Mouse (Mus musculus) cerebellum, postnatal 14 days (tissue): Measurements from ENCODE around the gene Rab37.
A peak's percentile ranks its signal among the peaks of the same experiment; 100 is the strongest.

ENCODE experiments used
- DNase-seq, 2 experiments: peaks; one replicate each; pipeline ENCODE4 v3.0.0; 2021; ENCODE audit warnings: mixed read lengths in 2 of 2

The Rab37 gene

DNA sequence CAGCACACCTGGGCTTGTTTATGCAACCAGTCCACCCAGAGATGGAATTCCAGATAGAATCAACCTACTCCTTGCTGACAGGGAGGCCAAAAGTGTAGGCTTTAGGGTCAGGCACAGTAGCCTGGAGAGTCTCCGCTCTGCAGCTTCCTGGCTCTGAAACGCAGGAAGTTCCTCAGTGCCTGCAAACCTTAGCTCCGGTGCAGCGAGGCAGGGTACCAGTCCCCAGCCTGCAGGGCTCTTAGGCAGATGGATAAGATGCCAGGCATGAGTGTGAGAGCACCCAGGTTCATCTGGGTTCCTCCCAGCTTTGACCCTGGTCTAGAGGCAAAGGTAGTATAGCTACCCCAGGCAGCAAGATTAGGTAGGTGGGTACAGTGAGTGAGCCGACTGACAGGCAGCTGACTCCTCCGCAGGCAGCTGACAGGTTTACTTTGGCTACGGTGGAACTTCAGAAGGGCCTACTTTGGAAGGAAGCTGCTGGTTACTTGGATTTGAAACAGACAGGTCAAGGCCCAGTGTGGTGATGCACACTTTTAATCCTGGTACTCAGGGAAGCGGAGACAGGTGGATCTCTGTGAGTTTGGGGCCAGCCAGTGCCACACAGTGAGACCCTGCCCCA lies 76.5 kb downstream of the Rab37 start:
- DNase-seq, result no peak

DNA sequence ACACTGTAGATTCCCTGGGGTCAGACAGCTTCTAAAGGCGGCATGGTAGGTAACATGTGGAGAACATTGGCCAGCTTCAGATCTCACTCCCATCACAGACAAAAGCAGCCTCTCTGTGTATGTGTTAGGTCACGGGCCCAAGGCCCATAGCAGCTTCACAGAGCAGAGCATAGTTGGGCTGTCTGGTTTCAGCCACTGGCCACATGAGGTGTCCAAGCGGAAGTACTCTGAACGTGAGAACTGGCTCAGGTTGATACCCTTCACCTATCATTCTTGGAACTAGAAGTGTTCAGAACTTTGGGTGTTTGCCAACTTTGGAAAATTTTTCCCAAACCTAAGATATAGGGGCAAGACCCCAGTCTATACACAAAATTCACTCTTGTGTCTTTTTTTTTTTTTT lies 78.2 kb downstream of the Rab37 start:
- no peak for DNase-seq

DNA sequence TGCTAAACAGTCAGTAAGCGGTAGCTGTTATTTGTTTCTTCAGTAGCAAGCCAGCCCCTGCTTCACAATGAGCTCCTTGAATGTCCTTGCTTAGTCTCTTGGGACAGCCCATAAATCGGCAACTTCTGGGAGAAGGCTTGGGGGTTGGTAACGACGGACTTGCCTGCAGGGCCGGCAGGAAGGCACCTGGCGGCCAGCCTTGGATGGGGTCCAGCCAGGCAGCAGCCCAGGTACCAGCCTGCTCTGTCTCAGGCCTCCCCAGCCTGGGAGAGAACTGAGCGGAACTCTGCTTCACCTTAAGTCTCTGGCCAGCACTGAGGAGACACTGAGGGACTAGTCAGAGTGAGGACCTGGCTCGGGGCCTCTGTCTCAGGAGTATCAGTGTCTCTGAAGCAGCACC lies 79.9 kb downstream of the Rab37 start:
- DNase-seq, result peak; percentile 52 to 63

DNA sequence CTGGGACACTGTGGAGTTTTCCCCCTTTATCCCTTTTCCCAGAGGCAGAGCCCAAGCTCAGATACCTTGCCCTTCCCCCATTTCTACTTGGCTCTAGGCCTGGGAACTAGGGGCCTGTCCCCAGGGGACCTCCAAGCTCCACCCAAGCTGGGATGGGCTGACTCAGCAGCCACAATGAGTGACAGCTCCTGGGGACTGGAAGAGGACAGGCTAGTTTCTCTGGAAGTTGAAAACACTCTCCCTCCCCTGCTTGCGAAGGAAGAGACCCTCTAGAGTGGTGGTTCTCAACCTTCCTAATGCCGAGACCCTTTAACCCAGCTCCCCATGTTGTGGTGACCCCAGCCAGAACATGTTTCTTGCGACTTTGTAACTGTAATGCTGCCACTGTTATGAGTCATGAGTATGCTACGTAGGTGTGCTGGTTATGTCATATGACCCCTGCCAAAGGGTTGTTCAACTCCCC lies 81.6 kb downstream of the Rab37 start:
- peak in 1 of 2 experiments; percentile 47 for DNase-seq

DNA sequence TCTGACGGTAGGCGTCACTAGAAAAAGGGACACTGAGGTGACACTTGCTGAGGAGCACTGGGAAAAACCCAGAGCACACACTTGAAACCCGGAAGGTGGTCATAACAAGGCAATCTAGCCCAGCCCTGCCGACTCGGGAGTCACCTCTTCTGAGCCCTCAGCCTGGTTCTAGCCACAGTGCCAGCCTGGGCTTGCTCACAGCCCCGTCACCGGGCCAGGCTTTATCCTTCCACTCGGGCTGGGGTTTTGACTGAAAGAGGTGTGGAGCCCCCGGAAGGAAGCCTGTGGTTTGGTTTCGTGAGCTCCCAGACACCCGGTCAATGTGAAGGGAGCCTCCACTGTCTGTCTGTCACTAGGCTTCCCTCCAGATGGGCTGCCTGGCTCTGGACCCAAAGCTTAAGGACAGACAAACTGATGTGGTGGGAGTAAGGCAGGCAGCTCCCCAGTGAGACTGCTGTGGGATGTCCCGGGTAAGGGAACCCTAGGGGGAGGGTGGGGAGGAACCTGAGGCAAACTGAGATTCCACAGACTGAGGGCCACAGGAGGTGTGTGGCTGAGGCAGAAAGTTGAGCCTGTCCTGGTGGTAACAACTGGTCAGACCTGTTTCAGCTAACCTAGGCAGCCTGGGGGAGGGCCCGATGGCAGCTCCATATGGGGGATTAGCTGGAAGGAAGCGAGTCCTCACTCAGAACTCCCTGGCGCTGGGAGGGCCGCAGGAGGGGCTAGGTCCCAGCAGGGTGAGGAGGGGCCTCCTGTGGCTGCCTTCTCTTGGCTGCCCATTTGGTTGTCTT lies 82.5 kb downstream of the Rab37 start:
- DNase-seq, result no peak

DNA sequence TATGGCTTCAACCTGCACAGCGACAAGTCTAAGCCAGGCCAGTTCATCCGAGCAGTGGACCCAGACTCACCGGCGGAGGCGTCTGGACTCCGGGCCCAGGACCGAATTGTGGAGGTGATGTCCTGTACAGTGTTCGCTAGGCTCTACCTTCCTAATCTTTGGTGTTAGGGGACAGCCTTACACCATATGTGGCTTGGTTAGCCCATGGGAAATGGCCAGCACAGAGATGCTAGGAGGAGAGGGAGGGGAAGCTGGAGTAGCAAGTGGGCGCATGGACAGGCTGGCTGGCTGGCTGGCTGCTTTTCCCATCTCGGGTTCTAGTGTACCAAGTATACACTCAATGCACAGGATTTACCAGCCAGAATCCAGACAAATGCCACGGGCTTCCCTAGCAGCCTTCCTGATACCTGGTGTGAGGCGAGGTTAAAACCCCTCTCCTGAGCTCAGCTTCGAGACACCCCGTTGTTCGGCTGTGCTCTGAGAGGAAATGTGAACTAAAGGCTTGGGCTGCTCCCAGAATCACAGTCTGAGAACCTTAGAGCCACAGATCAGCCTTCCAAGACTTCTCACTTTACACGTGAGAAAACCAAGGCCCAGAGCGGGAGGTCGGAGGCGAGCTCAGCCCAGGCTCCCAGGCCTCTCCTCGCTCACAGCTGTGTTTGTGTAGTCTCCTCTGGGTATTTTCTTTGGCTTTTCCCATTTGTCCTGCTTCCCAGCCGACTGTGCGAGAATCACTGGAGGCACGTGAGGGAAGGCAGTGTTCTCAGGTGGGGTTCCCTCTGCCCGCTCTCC lies 85.4 kb downstream of the Rab37 start:
- DNase-seq, result no peak

DNA sequence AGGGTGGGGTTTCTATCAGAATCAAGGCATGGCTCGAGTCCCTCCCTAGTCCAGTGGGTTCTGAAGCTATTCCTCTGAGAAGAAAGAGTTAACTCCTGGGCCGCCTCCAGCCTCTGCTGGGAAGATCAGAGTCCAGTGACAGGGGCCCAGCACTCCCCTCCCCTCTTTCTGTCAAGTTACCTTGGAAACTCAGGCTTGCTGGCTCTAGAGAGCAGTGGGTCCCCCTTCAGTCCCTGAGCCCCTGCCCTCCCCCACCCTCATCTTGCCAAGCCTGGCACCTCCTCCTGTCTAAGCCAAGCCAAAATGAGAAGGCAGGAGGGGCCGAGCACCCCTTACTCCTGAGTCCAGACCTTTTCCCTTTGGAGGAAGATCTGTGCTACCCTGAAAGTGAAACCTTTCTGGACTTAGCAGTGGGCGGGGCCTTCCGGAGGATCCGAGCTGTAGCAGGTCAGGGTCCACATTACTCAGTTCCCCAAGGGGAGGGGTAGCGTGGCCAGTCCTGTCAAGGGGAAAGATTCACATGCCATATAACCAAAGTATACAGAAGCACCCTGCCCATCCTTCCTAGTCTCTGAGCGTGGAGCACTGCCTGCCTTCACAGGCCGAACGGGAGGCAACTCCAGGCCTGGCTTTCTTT lies 86.4 kb downstream of the Rab37 start:
- peak in 1 of 2 experiments; percentile 50 for DNase-seq

DNA sequence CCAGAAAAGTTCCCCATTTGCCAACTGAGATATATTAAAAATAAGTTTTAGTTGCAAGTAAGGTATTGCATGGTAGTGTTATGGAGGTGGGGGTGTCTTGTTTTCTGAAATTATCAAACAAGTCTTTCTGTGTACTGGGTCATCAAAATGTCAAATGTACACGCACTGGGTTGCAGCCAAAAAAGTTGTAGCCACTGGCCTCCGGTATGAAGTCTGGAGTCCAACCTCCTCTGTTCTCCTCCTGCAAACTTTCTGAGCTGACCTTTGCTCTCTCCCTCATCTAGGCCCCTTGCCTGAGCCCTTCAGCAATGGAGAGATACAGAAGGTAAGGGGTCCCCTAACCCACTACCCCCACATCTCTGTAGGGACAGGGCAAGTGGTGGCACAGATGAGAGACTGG lies 87.5 kb downstream of the Rab37 start:
- no peak for DNase-seq

DNA sequence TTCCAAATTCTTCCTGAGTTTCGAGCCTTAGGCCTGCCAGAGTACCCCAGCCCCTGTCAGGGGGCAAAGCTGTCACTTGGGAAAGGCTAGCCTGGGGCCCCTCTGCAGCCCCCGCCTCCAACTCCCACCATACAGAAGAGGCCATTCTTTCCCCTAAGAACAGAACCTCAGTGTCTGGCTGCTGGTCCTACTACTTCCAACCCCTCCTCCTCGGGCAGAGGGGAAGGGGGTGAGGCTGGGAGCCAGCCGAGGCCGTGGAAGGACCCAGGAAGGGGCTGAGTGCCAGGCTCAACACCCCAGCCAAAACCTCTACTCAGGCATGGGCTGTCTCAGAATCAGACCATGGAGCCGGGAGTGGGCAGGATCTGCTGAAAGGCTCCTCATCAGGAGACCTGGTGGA lies 88.0 kb downstream of the Rab37 start:
- DNase-seq, result peak; percentile 62 to 80

DNA sequence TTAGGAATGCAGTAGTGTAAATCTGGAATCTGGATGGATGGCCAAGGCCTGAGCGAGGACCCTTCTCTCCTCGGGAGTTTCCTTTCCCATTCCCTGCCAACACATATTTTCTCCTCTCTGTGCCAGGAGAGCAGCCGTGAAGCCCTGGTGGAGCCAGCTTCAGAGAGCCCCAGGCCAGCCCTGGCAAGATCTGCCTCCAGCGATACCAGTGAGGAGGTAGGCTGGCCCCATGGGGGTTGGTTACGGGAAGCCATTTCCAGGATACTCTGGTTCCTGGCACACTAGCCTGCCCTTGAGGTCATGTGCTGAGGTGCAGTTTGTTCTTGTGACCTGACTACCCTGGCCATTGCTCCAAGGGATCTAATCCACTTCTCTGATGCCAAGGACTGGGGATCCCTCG lies 88.7 kb downstream of the Rab37 start:
- DNase-seq, result peak in 1 of 2 experiments; percentile 43

DNA sequence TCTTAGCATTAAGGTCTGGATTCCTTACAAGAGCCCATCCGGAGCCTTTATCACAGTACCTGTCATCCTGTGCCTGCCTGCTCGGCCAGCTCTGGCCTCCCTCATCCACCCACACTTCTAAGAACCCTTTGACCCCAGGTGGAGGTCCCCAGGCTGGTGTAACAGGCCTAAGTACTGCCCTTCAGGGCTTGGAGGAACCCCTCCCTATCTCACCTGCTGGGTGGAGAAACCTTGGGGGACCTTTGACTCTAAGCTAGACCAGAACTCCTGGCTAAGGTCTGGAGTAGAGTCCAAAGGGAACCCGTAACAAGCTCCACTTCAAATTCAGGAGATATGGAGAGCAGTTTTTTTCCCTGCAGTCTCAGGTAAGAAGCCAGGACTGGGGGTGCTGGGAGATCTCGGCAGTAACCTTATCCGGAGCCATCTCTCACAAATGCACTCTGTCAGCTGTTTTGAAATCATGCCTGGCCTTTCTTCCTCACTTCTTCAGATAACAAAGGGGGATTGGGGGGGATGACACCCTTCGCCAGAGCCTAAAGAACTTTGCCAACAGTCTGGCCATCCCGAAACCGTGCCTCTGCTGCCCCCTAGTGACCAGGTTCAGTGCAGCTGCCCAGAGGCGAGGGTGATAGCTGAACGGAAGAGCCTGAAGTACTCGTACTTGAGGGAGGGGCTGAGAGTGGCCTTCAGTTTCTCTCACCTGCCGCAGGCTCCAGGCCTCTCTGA lies 90.8 kb downstream of the Rab37 start:
- peak; percentile 91 to 96 for DNase-seq

DNA sequence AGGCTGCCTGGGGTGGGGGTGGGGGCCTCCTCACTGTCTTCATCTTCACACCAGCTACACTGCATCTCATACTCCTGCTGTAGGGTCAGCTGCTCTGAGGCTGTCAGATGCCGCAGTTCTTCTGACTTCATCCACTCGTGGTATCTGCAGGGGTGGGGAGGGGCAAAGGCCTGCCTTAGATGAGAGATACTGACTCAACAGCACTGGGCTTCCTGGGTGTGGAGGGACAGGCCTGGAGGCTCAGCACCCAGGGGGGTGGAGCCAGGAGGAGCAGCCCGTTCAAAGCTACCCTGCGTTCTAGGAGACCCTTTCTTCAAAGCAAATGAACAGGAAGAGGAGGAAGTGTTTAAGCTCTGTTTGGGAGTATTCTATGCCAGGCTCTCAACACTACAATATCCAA lies 93.7 kb downstream of the Rab37 start:
- no peak for DNase-seq

DNA sequence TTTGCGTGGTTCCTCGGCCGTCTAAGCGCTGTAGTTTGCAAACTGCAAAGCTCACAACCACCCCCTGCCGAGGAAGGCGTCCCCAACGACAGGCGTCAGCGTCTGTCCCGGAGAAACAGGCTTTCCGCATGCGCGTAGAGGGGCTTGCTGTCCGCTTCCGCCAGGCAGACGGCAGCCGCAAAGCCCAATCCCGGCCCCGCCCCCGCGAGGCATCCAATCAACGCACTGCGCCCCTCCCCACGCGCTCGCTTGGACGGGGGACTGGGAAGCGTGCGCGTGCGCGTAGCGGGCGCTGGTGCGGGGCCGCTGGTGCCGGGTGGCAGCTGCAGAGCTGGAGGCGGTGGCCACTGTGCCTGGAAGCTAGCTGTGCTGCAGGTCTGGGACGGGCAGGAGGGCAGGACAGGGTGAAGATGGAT lies 96.0 kb downstream of the Rab37 start, which contains the start of gene Tmem104:
Gene Tmem104 (plus strand): TSS at position 264 of the 416 bp plus-strand sequence.
- DNase-seq, result peak; percentile 100

DNA sequence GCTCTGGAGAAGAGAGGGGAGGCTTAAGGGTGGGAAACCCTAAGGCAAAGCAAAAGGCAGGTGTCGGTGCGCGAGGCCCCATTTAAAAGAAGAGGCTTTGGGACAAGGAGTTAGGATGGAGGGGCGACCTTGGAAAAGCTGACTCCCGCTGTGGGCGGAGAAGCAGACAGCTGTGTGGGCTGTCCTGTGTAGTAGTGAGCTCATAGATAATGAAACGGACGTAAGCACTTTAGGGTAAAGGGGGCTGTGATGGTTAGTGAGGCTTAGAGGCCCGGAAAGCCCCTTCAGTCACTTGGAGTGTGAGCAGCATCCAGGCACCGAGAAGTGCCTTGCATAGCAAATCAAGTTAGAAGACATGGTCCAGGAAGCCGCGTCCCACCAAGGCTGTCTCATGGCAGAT lies 96.5 kb downstream of the Rab37 start, which contains the start of gene Nat9:
Gene Nat9 (minus strand): TSS at position 167 of the 400 bp plus-strand sequence.
- DNase-seq, result no peak

DNA sequence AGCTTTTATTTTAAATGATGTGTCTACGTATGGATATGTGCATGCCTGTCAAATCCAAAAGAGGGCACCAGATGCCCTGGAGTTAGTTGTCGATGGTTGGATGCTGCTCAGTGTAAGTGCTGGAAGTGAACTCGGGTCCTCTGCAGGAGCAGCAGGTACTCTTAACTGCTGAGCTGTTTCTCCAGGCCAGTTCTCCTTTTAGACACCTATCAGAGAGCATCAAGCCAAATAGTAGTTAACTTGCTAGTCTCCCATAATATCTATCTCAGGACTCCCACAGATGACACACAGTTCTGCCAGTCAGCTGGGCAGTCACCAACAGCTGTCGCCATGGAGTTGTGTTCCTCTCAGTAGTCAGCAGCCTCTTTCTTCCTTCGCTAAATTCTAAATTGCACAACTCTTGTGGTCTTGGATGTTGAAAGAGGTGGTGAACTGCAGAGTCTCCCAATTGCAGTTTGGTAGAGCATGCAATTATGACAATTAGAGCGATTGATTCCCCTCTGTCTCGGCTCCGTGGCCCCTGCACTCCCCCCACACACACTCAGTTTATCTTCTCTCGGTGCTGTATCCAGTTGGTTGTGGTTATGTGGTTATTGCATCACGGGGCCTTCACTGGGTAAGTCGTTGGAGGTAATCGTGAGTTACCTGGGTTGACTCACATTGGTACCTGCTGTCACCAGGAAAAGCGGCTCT lies 97.5 kb downstream of the Rab37 start:
- DNase-seq, result no peak

DNA sequence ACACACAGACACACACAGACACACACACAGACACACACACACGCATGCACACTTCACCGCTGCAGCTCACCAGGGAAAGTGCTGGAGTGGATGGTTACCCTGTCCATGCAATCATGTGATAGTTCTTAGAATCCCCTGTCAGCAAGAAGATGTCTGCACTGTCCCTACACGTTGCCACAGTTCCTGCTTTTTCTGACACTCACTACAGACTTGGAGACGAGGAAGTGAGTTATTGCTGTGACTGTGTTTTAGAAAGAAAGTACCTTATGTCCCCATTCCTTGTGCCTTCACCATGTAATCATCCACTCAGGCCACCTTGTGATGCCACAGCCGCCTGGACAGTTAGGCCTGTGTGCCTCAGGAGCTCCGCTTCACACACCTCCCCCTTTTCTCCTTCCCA lies 98.1 kb downstream of the Rab37 start:
- no peak for DNase-seq

DNA sequence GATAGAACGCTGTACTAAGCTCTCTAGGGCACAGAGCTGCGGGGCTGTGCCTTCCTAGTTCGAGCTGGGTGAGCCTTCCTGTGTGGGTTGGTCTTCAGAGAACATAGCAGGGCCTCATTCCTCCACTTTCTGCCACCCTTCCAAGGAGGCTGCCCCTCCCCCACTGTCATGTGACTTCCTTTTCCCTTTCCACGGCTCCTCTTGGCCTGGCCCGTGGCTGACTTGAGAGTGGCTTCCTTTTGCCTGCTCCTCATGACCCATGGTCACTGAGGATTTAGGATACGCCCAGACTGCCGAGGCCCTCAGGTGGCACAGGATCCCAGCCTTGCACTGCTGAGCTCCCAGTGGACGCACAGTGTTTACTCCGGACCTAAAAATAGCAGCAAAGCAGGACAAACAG lies 100.9 kb downstream of the Rab37 start:
- DNase-seq, result no peak

DNA sequence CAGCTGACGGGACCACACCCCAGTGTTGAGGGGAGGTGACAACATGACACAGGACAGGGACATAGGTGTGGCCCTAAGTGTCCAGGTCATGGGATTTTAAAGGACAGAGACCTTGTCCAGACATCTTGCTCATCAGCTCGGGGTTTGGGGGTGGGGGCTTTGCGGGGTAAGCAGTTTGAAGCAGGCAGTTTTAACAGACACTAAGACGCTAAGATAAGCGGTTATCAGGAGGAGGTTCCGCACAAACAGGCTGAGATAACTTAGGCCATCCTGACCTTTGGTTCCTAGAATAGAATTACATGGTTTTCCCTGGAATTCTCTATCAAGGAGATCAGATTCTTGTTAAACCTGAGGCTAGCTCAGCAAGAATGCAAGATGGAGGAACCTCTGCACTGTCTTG lies 103.5 kb downstream of the Rab37 start:
- no peak for DNase-seq

DNA sequence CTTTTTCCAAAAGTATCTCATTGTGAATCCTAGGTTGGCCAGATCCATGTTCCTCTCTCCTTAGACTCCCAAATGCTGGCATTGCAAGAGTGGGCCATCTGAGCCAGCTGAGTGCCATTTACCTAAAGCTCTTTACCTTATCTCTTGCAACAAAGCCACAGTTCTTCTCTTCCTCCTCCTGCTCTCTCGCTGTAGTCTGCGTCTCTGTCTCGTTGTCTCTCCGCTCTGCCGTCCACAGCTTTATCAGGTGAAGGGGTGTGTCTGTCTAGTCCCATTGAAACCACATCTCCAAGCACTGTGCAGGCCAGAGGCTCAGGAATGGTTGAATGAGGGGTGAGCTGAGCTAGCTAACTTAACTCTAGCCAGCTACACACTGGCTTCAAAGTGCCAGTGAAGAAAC lies 104.7 kb downstream of the Rab37 start:
- DNase-seq, result no peak

DNA sequence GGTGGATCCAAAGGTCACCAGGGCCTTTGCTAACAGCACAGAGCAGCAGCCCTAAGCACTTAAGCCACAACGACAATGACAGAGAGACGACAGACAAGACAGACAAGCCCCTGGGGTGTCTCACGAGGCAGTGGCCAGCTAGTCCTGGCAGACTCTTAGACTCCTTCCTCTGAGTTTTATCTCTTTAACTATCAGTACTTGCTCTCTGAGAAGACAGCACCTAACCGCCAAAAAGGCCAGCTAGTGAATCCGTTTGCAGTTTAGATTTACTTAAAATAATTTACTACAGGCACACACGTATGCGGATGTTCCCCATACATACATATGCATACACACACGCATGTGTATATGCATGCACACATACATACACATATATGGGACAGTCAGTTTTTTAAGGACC lies 106.3 kb downstream of the Rab37 start:
- DNase-seq, result no peak

DNA sequence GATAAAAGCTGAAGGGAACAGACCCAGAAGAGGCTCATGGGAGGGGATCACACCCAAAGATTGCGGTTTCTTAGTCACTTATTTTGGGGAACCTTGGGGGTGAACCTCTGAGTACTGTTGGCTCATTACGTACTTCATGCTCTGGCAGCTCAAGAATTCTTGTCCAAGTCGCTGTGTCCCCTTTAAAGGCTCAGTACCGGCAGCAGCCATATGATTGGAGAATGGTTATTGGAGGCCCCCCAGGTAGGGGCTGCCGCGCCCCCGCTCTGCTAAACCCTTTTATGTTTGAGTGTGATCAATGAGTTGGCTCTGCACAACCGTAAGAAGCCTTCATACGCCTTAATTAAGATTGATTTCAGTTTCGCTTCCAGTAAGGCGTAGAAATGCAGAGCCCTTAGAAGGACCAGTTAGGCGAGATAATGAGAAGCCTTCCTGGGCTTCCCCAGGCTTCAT lies 107.7 kb downstream of the Rab37 start:
- DNase-seq, result no peak

DNA sequence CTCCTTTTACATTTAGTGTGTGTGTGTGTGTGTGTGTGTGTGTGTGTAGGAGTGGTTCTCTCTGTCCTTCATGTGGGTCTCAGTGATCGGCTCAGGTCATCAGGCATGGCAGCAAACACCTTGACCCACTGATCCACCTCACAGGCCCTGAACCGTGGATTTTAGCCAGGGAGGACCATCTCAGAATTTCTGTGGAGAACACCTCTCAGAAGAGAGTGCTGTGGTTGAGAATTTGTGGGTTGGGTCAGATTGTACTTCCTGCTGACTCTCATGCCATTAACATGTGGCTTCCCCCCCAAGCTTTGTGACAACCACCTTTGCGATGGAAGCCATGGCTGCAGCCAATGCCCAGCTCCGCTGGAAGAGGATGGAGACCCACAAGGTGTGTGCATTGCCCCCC lies 109.3 kb downstream of the Rab37 start:
- no peak for DNase-seq
